Mouse (Mus musculus) thymus, adult 2 months (tissue): ENCODE measurements around the gene Zfp987.
"Not testable (repeated sequence)": the region's sequence is repeated elsewhere in the genome, so short reads cannot be mapped to it uniquely, and the experiment has no call there.

Source experiments
- CTCF ChIP-seq: fragments of 200-500 bp; IDR thresholded peaks from 2 replicates; pipeline ENCODE4 v1.5.1; 2012; ENCODE audit warnings: mild to moderate bottlenecking, control low read depth, low read length, moderate library complexity, borderline replicate concordance; ENCODE audit not compliant: control insufficient read depth, poor library complexity, insufficient read depth; ENCODE audit errors: extremely low read depth
- POLR2A ChIP-seq: fragments of 200-500 bp; IDR thresholded peaks from 2 replicates; pipeline ENCODE4 v1.6.1; 2012; ENCODE audit warnings: mild to moderate bottlenecking, low read length, control low read depth, moderate library complexity; ENCODE audit not compliant: control insufficient read depth, poor library complexity, insufficient read depth; ENCODE audit errors: extremely low read depth

- TF ChIP-seq CTCF, POLR2A: not testable (repeated sequence)
Observed at GRCm38 (mm10) chr4:146162893-146163292, 65.8 kb downstream of the Zfp987 start.
